Mouse (Mus musculus) ES-E14 (cell line): ENCODE measurements around the gene Traf3ip1. TPM values are rescaled to one million over a fixed set of nuclear protein-coding genes. Genes with fewer than 3 reads are reported as not detected.

Experiments
- DNase-seq: peaks from one replicate; pipeline ENCODE4 v3.0.0-alpha.2; 2013; ENCODE audit warnings: low read depth, low spot score
- H3K27ac ChIP-seq: 2 replicates; pipeline ENCODE4 v1.5.1; 2012; ENCODE audit warnings: low read depth, mild to moderate bottlenecking, low read length, moderate library complexity, mixed read lengths; ENCODE audit not compliant: poor library complexity, insufficient read depth, severe bottlenecking
- H3K36me3 ChIP-seq: 2 replicates; pipeline ENCODE4 v1.6.1; 2012; ENCODE audit warnings: mild to moderate bottlenecking, low read length, moderate library complexity, mixed read lengths; ENCODE audit not compliant: control insufficient read depth, poor library complexity, insufficient read depth, severe bottlenecking
- H3K4me1 ChIP-seq, 2 experiments: fragments of 150-350 bp in 1 of 2; sonication (generic) in 1 of 2; 2 replicates each; pipeline ENCODE4 v1.6.1; 2012; ENCODE audit warnings: low read length in 2 of 2, mild to moderate bottlenecking in 1 of 2, mixed read lengths in 1 of 2; ENCODE audit not compliant: control insufficient read depth in 2 of 2, insufficient read depth in 2 of 2, poor library complexity in 1 of 2
- H3K4me3 ChIP-seq, 2 experiments: fragments of 150-350 bp in 1 of 2; sonication (generic) in 1 of 2; 2 replicates each; pipeline ENCODE4 v1.5.1; 2012; ENCODE audit warnings: low read length in 2 of 2, low read depth in 1 of 2, mild to moderate bottlenecking in 1 of 2, mixed read lengths in 1 of 2; ENCODE audit not compliant: insufficient read depth in 1 of 2, poor library complexity in 1 of 2, severe bottlenecking in 1 of 2
- H3K9ac ChIP-seq: 2 replicates; pipeline ENCODE4 v1.6.1; 2012; ENCODE audit warnings: low read depth, mild to moderate bottlenecking, low read length, mixed read lengths; ENCODE audit not compliant: poor library complexity, insufficient read depth, severe bottlenecking
- H3K9me3 ChIP-seq: fragments of 150-350 bp; sonication (generic); 2 replicates; pipeline ENCODE4 v1.6.1; 2012; ENCODE audit warnings: low read depth, mild to moderate bottlenecking, low read length; ENCODE audit not compliant: control insufficient read depth, insufficient read depth
- CHD2 ChIP-seq: IDR thresholded peaks from 2 replicates; pipeline ENCODE4 v1.6.1; 2014; ENCODE audit warnings: mild to moderate bottlenecking, low read depth, low read length, inconsistent platforms
- HCFC1 ChIP-seq: IDR thresholded peaks from 2 replicates; pipeline ENCODE4 v1.6.1; 2012; ENCODE audit warnings: low read length, inconsistent platforms, borderline replicate concordance; ENCODE audit not compliant: insufficient read depth
- MAFK ChIP-seq: IDR thresholded peaks from 2 replicates; pipeline ENCODE4 v1.6.1; 2014; ENCODE audit warnings: mild to moderate bottlenecking, low read depth, low read length, inconsistent platforms; ENCODE audit not compliant: insufficient read depth
- ZC3H11A ChIP-seq: IDR thresholded peaks from 2 replicates; pipeline ENCODE4 v1.6.1; 2012; ENCODE audit warnings: low read depth, mild to moderate bottlenecking, inconsistent platforms, low read length, borderline replicate concordance
- ZNF384 ChIP-seq: IDR thresholded peaks from 2 replicates; pipeline ENCODE4 v1.6.1; 2012; ENCODE audit warnings: low read depth, low read length, inconsistent platforms
- in situ Hi-C, 2 experiments: fragments of 600-800 bp; cut with MboI; formaldehyde crosslinking; loops; one replicate each; pipeline ENCODE4 v1.15.1; 2025; ENCODE audit warnings: low sequenced_read_pairs in 2 of 2, inconsistent platforms in 1 of 2; ENCODE audit not compliant: unreplicated experiment in 2 of 2
- total RNA-seq: library from RNA; depleted of rRNA; stranded (reverse); fragments of 300-350 nt; gene quantifications from 2 replicates; pipeline ENCODE4 v1.2.3, GENCODE M21; 2012

Traf3ip1 gene
- total RNA-seq, 1 experiment = 7.9 TPM

- no peak for TF ChIP-seq ZNF384
- TF ChIP-seq HCFC1 = no peak
- no peak for TF ChIP-seq MAFK
- no peak for TF ChIP-seq ZC3H11A
- H3K9ac ChIP-seq = peak overlapping the region; percentile 32; the same call in 1 of the 2 replicates
- in situ Hi-C loops = no loop called here
- H3K4me3 ChIP-seq = peak overlapping the region; percentile 83
- H3K27ac ChIP-seq = no peak overlapping the region
- no peak for DNase-seq
- peaks cover 0 to 13% of the 10 kb centered on the region in 2 experiments; a peak in 1 of 4 replicates for H3K4me1 ChIP-seq
- no peaks in the 10 kb centered on the region for H3K36me3 ChIP-seq
- no peaks in the 10 kb centered on the region for H3K9me3 ChIP-seq
These were observed 45.3 kb downstream of the Traf3ip1 start for GRCm38 (mm10) chr1:91539704-91540270.

- H3K9me3 ChIP-seq = no peaks in the 10 kb centered on the region
- H3K4me3 ChIP-seq = peak within 1 kb of the TSS; percentile 83
- H3K4me1 ChIP-seq = peaks cover 0 to 10% of the 10 kb centered on the region in 2 experiments; a peak in 1 of 4 replicates
- no peaks in the 10 kb centered on the region; the same call in 1 of the 2 replicates for H3K36me3 ChIP-seq
- TF ChIP-seq MAFK (no peak), HCFC1 (peak; percentile 25; the same call in 1 of the 2 replicates)
- DNase-seq = peak; percentile 93
- H3K27ac ChIP-seq = no peak within 1 kb of the TSS
- in situ Hi-C loops = no loop called here
- peak within 1 kb of the TSS; percentile 75 for H3K9ac ChIP-seq
These were observed 45.9 kb downstream of the Traf3ip1 start, which contains the start of gene Asb1 for GRCm38 (mm10) chr1:91540271-91540826. Gene Asb1 (plus strand): TSS chr1:91540544.

GRCm38 (mm10) chr1:91541042-91541592 lies 46.7 kb downstream of the Traf3ip1 start:
- no peak for DNase-seq
- Histone ChIP-seq H3K36me3 (no peaks in the 10 kb centered on the region; the same call in 1 of the 2 replicates), H3K4me3 (peak overlapping the region; percentile 83), H3K4me1 (peaks cover 0 to 7% of the 10 kb centered on the region in 2 experiments; a peak in 1 of 4 replicates), H3K9ac (peak overlapping the region; percentile 75), H3K9me3 (no peaks in the 10 kb centered on the region), H3K27ac (no peak overlapping the region)
- TF ChIP-seq HCFC1 = no peak
- no peak for TF ChIP-seq ZNF384
- TF ChIP-seq CHD2 = no peak
- TF ChIP-seq MAFK = no peak
- TF ChIP-seq ZC3H11A = no peak
- in situ Hi-C loops = no loop called here

GRCm38 (mm10) chr1:91543974-91544373 lies 49.5 kb downstream of the Traf3ip1 start:
- in situ Hi-C loops = no loop called here
- Histone ChIP-seq H3K9ac (no peak overlapping the region), H3K4me1 (peaks cover 0 to 12% of the 10 kb centered on the region in 2 experiments; a peak in 2 of 4 replicates), H3K36me3 (peaks cover 2% of the 10 kb centered on the region; the same call in 1 of the 2 replicates), H3K4me3 (no peak overlapping the region), H3K27ac (no peak overlapping the region), H3K9me3 (no peaks in the 10 kb centered on the region)
- DNase-seq = no peak
- no peak for TF ChIP-seq ZNF384
- no peak for TF ChIP-seq HCFC1
